Mouse (Mus musculus) megakaryocyte, adult 5-6 weeks (primary cell): Measurements from ENCODE around the gene AC124502.3. TPM values are rescaled to one million over a fixed set of nuclear protein-coding genes. Genes with fewer than 3 reads are reported as not detected.
"Not testable (repeated sequence)": the region's sequence is repeated elsewhere in the genome, so short reads cannot be mapped to it uniquely, and the experiment has no call there.

Source experiments
- ATAC-seq: 2 replicates; pipeline ENCODE4 v1.8.0; 2016; ENCODE audit warnings: mild to moderate bottlenecking, inconsistent platforms; ENCODE audit not compliant: poor library complexity, severe bottlenecking
- total RNA-seq, 2 experiments: library from RNA; stranded (forward) in 1 of 2; stranded (reverse) in 1 of 2; fragments of 153-499, 151-499 nt in 1 of 2; fragments of 221-1000, 200-1000 nt in 1 of 2; gene quantifications; 2 replicates each; pipeline versions ENCODE4 v1.2.3 to v1.2.4; 2015 to 2017

AC124502.3 gene
- total RNA-seq, 2 experiments from 2014 or later: 4.6 to 7.0 TPM

GRCm38 (mm10) chr19:5083961-5084833 is 45.5 kb downstream of the AC124502.3 start:
- ATAC-seq: no peak

DNA sequence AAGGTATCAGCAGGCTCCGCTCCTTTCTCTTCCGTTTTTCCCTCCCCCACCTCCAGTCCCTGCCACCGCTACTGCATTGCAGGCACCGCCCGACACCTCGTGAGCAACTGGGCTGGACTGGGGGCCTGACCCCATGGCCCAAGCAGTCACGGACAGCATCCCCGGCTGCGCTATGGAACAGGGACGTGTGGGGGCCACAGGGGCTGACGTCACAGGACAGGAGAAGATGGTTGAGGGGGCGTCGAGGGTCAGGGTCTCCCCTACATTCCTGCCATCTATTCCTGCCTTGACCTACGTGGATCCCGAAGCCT is 46.1 kb downstream of the AC124502.3 start:
- ATAC-seq: no peak

DNA sequence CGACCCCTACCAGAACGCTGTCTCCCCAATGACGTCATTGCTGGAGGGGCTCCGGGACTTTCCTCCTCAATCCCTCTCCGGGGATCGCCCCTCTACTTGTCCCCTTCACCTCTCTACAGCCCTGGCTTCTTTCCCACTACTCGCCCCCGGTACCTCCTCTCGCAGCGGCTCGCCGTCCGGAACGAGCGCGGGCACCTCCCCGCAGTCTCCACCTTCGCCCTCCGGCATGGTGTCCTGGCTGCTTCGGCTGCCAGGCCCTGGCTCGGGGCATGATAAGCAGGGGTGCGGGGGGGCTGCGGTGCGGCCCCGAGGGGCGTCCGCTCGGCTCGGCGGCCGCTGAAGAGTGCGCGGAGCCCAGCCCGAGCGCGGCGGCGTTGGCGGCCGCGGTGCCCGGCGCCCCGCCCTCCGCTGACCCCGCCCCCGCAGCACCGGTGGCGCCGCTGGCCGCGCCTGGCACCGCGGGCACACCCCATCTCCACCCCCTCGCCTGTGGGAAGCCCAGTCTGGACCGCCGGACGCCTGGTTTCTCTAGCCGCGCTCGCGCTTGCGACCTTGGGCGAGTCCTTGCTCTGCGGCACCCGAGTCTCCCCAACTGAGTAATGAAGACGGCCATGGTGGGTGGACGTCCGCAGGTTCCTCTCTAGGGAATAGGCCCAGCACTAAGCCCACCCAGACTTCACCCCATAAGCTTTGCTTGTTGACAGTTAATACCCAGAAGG is 46.6 kb downstream of the AC124502.3 start, which contains the start of gene Tmem151a:
Tmem151a (minus strand) TSS at position 387 of the 719 bp plus-strand sequence.
- 0 out of 2 replicates have a peak, but pooled peaks have one; percentile 20 for ATAC-seq

DNA sequence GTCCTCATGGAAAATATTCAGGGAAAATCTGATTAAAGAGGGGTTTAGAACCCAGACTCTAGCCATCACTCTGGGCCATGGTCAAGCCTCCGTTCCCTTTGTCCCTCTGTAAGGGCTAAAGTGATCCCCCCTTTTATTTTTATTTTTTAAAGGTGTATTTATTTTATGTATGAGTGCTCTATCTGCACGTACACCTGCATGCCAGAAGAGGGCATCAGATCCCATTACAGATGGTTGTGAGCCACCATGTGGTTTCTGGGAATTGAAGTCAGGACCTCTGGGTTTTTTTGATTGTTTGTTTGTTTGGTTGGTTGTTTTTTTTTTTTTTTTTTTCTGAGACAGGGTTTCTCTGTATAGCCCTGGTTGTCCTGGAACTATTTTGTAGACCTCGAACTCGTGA is 47.8 kb downstream of the AC124502.3 start:
- not testable (repeated sequence) for ATAC-seq

DNA sequence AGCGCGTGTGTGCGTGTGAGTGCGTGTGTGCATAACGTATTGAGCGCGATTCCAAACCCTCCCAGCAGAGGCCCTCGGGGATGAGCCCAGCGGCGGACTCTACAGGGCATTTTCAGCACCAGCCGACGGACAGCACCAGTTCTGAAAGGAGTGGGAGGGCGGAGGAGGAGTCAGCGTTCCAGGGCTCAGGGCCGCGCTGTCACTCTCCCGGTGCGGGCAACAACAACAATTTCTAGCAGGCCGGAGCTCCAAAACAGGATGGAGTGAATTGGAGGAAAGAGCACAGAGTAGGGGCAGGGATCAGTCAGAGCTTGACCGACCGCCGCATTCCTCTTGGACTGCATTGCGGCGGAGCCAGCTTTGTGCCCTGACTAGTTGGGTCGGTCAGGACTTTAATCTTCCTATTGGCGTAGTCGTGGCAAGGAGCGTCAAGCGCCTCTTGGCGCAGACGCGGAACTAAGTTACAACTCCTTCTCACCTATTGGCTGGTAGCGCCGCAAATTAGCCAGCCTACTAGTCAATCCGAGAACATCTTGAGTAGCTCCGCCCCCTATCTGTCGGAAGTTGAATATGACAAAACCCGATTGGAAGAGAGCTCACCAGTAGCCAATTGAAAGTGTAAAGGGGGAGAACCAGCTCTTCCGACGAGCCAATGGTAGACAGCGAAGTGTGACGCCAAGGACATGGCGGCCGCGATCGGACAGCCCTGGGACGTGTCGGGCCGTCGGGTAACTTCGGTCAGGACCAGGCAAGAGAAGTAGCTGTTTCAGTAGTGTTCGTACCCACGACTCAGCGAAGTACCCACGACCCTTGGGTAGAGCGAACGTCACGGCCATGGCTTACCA is 49.4 kb downstream of the AC124502.3 start, which contains the start of gene Yif1a:
Yif1a (plus strand) TSS at position 655 of the 845 bp plus-strand sequence.
- ATAC-seq: peak; percentile 91

DNA sequence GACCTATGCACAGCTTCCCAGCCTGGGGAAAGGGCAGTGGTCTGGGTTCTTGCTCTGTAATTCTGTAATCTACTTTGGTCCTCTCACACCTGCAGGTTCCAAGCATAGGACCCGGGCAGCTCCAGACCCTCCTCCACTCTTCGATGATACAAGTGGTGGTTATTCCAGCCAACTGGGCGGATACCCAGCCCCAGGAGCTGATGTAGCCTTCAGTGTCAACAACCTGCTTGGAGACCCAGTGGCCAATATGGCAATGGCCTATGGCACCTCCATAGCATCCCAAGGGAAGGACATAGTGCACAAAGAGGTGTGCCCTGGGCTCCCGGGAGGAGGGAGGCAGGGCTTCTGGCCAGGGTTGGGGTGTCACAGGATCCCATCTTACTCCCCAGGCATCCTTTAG is 50.6 kb downstream of the AC124502.3 start:
- ATAC-seq: no peak

- no peak for ATAC-seq
These were observed 53.4 kb downstream of the AC124502.3 start for GRCm38 (mm10) chr19:5092083-5092482.

GRCm38 (mm10) chr19:5093481-5094242 is 55.0 kb downstream of the AC124502.3 start:
- ATAC-seq: no peak

DNA sequence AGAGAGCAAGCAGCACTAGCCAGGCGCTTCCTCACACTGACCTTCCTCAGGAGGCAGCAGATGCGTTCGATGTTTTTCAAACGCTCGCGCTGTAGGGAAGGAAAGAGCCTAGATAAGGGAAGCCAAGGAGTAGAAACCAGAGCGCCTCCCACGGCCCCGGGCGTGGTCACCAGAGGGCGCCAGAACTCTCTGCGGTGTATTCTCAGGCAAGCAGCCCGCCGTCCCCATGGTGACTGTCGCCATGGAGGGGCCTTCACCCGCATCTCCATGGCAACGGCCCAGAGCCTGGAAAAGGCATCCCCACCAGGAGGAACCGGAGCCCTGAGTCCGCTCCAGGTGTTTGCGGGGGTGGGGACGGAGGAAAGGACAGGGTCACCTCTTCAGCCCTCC is 55.5 kb downstream of the AC124502.3 start:
- ATAC-seq: peak; percentile 93

DNA sequence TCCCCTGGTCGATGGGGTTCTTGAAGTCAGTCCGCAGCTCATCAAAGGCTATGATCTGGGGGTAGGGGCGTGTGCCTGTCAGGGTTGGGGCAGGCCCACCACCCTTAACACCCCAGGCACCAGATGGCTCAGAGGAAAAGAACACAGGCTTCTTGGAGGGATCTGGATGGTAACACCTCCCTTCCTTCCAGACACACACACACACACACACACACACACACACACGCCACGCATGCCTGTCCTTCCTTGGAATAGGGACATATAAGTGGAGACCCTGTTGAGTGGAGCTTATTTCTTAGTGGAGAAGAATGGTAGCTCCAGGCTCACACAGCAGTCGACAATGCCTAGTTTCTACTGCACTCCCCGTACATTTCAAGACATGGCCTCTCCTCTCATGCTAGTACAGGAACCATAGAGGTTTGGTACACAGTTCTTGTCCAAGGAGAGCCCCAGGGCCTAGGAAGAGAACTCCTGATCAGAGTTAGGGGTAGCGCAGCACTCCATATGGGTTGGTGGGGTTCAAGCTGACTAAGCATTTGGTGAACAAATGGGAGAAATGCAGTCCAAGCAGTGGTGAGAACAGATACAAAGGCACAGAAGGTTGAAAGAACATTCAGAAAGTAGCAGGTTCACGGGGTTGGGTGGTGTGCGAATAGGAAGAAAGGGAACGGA is 56.2 kb downstream of the AC124502.3 start:
- no peak for ATAC-seq

DNA sequence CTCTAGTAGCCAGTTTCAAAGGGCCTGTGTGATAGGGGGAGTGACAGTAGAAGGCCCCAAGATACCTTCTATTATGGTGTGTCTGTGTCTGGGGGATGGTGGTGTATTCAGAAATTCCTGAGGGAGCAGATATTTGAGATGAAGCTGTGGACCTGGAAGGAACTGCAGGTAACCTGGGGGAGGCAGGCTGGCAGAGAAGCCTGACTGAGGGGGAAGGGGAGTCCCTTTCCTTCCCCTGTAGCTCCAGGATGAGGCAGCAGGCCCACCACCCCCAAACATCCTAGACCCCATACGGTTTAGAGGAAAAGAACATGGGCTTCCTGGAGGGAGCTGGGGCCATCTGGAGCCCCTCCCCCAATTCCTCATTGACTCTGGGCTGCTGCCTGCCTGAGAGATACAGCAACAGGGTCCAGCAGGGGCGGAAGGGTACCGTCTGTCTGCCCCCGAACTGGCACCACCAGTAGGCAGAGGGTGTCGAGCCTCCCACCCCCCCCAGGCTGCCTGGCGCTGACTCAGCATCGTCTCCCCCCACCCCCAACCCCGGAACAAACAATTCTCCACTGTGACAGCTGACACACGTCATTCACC is 57.3 kb downstream of the AC124502.3 start:
- no peak for ATAC-seq

DNA sequence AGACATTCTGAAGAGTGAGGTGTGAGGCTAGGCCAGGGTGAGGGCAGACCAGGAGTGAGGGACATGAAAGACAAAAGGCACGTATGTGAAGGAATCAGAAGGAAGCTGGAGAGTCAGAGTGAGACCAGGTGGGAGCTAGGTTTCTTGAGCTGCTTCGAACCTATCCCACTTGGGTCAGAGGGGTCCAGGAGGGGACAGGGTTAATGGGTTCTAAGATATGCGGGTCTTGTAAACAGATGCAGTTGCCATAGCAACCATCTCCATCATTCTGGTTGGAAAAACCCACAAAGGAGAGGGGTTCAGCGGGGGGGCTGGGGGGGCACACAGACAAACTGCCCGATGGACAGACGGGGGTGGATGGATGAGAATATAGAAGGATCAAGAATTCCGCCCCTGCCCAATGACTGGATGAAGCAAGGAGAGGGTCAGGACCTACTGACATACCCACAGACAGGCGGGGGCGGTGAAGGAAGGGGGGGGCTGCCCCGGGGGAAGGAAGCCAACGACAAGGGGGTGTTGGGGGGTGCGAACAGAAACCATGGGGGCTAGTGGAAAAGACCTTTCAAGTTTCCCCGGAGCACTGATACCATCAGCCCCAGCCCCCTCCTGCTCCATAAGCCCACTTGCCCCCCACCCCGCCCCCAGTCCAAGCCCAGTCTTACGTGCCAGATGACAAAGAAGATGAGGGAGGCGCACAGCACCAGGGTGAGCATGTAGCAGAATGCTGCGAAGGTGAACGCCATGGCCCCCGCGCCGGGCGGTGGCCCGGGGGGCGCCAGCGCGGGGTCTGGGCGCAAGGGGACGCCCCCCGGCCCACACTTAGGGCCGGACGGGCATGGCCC is 59.1 kb downstream of the AC124502.3 start:
- ATAC-seq: no peak

- no peak for ATAC-seq
These were observed 59.9 kb downstream of the AC124502.3 start, which contains the start of gene Cnih2 for GRCm38 (mm10) chr19:5098363-5099143. Cnih2 (minus strand) TSS chr19:5098521.
